In genomic region chrX:167152611-167153010, GRCm38 (mm10) we compare ENCODE assay signal across 8 mouse cellular contexts. TPM values are rescaled to one million over a fixed set of nuclear protein-coding genes. Genes with fewer than 3 reads are reported as not detected.
DNase-seq lines count a peak whose midpoint lies in the region; ATAC-seq lines count a peak whose summit lies in the region.

No protein-coding gene starts in this region.

- ATAC-seq in erythroblast, adult 5-6 weeks (replicated peaks; ENCODE audit: low FRiP score, poor library complexity, severe bottlenecking) = no peak

- DNase-seq in adrenal gland, postnatal 10 days = peak; percentile 42
- DNase-seq in adrenal gland, adult 8-10 months = no peak
- DNase-seq in retina, postnatal 1 day = peak; percentile 63
- DNase-seq in retina, embryonic 14.5 days (ENCODE audit: low spot score) = no peak
- DNase-seq in gastrocnemius, postnatal 4 days (ENCODE audit: low spot score in 2 of 2) = peak; percentile 20 to 27
- peak; percentile 61 for DNase-seq in kidney, postnatal 10 days
- peak; percentile 67 to 70 for DNase-seq in right cerebral cortex, postnatal 10 days (ENCODE audit: low spot score in 2 of 2)

RNA-seq across cellular contexts. Expression of gene Tmsb4x, which starts 56.5 kb away (rescaled TPM):
- 100 to 1,000 TPM; 687 to 755 TPM for total RNA-seq in adrenal gland, postnatal 10 days (2021)
- 100 to 1,000 TPM; 368 to 589 (median 495) TPM for total RNA-seq in adrenal gland, adult 8-10 months (2022)
- 100 to 1,000 TPM; 754 to 847 TPM for total RNA-seq in gastrocnemius, postnatal 4 days (2021)
- total RNA-seq in erythroblast, adult 5-6 weeks (2015; ENCODE audit: low replicate concordance) = 1,938 and 2,125 TPM in 2 replicates
- total RNA-seq in erythroblast, adult 5-6 weeks (2017; ENCODE audit: low replicate concordance) = 844 and 1,294 TPM in 2 replicates

Comparison
In these comparisons a context has a peak if more than half of its experiments do, and no peak if none do; other contexts are left out.
1. DNase-seq: peak in adrenal gland, postnatal 10 days (single experiment), retina, postnatal 1 day (single experiment), gastrocnemius, postnatal 4 days (2 of 2), kidney, postnatal 10 days (single experiment) and right cerebral cortex, postnatal 10 days (2 of 2); none in adrenal gland, adult 8-10 months (single experiment) and retina, embryonic 14.5 days (single experiment).